Mouse (Mus musculus): ENCODE results near the gene Gmppa.
A peak's percentile ranks its signal among the peaks of the same experiment; 100 is the strongest.

Gene Gmppa

GRCm38 (mm10) chr1:75435475-75436328 is at the start of gene Gmppa:
Gmppa (plus strand) TSS chr1:75435930.
- DNase-seq (ENCODE audit: low read depth, low spot score): peak; percentile 74

GRCm38 (mm10) chr1:75386149-75386548 is 49.6 kb upstream of the Gmppa start:
- no peak for DNase-seq (ENCODE audit: low read depth, low spot score)

GRCm38 (mm10) chr1:75387469-75387928 is 48.2 kb upstream of the Gmppa start:
- no peak for DNase-seq (ENCODE audit: low read depth, low spot score)

- DNase-seq (ENCODE audit: low read depth, low spot score): no peak
These were observed 47.5 kb upstream of the Gmppa start for GRCm38 (mm10) chr1:75387929-75388897.

GRCm38 (mm10) chr1:75388898-75389515 is 46.7 kb upstream of the Gmppa start:
- no peak for DNase-seq (ENCODE audit: low read depth, low spot score)

- no peak for DNase-seq (ENCODE audit: low read depth, low spot score)
These were observed 42.6 kb upstream of the Gmppa start for GRCm38 (mm10) chr1:75393139-75393538.

- DNase-seq (ENCODE audit: low read depth, low spot score): no peak
These were observed 41.9 kb upstream of the Gmppa start for GRCm38 (mm10) chr1:75393846-75394245.

GRCm38 (mm10) chr1:75398761-75399402 is 36.8 kb upstream of the Gmppa start:
- DNase-seq (ENCODE audit: low read depth, low spot score): no peak

GRCm38 (mm10) chr1:75399755-75400492 is 35.8 kb upstream of the Gmppa start:
- DNase-seq (ENCODE audit: low read depth, low spot score): no peak

GRCm38 (mm10) chr1:75400493-75401115 is 35.1 kb upstream of the Gmppa start:
- no peak for DNase-seq (ENCODE audit: low read depth, low spot score)

GRCm38 (mm10) chr1:75405547-75405946 is 30.2 kb upstream of the Gmppa start:
- DNase-seq (ENCODE audit: low read depth, low spot score): no peak

- DNase-seq (ENCODE audit: low read depth, low spot score): no peak
These were observed 29.6 kb upstream of the Gmppa start for GRCm38 (mm10) chr1:75406173-75406572.

GRCm38 (mm10) chr1:75407056-75407455 is 28.7 kb upstream of the Gmppa start:
- no peak for DNase-seq (ENCODE audit: low read depth, low spot score)

- no peak for DNase-seq (ENCODE audit: low read depth, low spot score)
These were observed 27.5 kb upstream of the Gmppa start for GRCm38 (mm10) chr1:75408210-75408609.

- DNase-seq (ENCODE audit: low read depth, low spot score): no peak
These were observed 25.8 kb upstream of the Gmppa start for GRCm38 (mm10) chr1:75409950-75410349.

GRCm38 (mm10) chr1:75412196-75412595 is 23.5 kb upstream of the Gmppa start:
- DNase-seq (ENCODE audit: low read depth, low spot score): no peak

GRCm38 (mm10) chr1:75413749-75414148 is 22.0 kb upstream of the Gmppa start:
- no peak for DNase-seq (ENCODE audit: low read depth, low spot score)

- DNase-seq (ENCODE audit: low read depth, low spot score): no peak
These were observed 13.9 kb upstream of the Gmppa start for GRCm38 (mm10) chr1:75421794-75422193.

GRCm38 (mm10) chr1:75422216-75422822 is 13.4 kb upstream of the Gmppa start:
- no peak for DNase-seq (ENCODE audit: low read depth, low spot score)

Data from brain, embryonic 18.5 days (tissue).